Mouse (Mus musculus) bone marrow macrophage, adult 2 months (primary cell): ENCODE results near the gene Btbd7. TPM values are rescaled to one million over a fixed set of nuclear protein-coding genes. Genes with fewer than 3 reads are reported as not detected.

Experiments
- H3K27ac ChIP-seq: 2 replicates; pipeline ENCODE4 v1.5.1; 2012; ENCODE audit warnings: low read depth, low read length; ENCODE audit not compliant: insufficient read depth
- H3K4me1 ChIP-seq: 2 replicates; pipeline ENCODE4 v1.6.1; 2012; ENCODE audit warnings: low read length; ENCODE audit not compliant: control insufficient read depth, insufficient read depth
- H3K4me3 ChIP-seq: 2 replicates; pipeline ENCODE4 v1.5.1; 2012; ENCODE audit warnings: mild to moderate bottlenecking, low read length, moderate library complexity; ENCODE audit not compliant: insufficient read depth
- CTCF ChIP-seq: IDR thresholded peaks from 2 replicates; pipeline ENCODE4 v1.5.1; 2012; ENCODE audit warnings: low read depth, mild to moderate bottlenecking, low read length, moderate library complexity
- POLR2A ChIP-seq: IDR thresholded peaks from 2 replicates; pipeline ENCODE4 v1.6.1; 2012; ENCODE audit warnings: mild to moderate bottlenecking, low read depth, low read length, borderline replicate concordance
- polyA plus RNA-seq: library from polyadenylated mRNA; stranded (reverse); fragments of >200 nt; gene quantifications from 2 replicates; pipeline ENCODE4 v1.2.4, GENCODE M21; 2012; ENCODE audit not compliant: missing spikeins, insufficient read depth, insufficient read length

The Btbd7 gene
- polyA plus RNA-seq, 1 experiment: 14.9 TPM

GRCm38 (mm10) chr12:102743036-102743588 is 135.2 kb downstream of the Btbd7 start:
- TF ChIP-seq POLR2A: no peak
- TF ChIP-seq CTCF: no peak
- peaks cover 25% of the 10 kb centered on the region for H3K4me1 ChIP-seq
- peak overlapping the region; percentile 45; the same call in 1 of the 2 replicates for H3K27ac ChIP-seq
- peak overlapping the region; percentile 73 for H3K4me3 ChIP-seq

- TF ChIP-seq CTCF (no peak), POLR2A (no peak)
- Histone ChIP-seq H3K27ac (no peak overlapping the region), H3K4me1 (peaks cover 17% of the 10 kb centered on the region), H3K4me3 (no peak overlapping the region)
Observed at GRCm38 (mm10) chr12:102742056-102742455, 136.2 kb downstream of the Btbd7 start.

- peaks cover 7% of the 10 kb centered on the region for H3K4me1 ChIP-seq
- no peak overlapping the region for H3K4me3 ChIP-seq
- no peak for TF ChIP-seq CTCF
- H3K27ac ChIP-seq: no peak overlapping the region
Observed at GRCm38 (mm10) chr12:102740285-102740684, 138.0 kb downstream of the Btbd7 start.

DNA sequence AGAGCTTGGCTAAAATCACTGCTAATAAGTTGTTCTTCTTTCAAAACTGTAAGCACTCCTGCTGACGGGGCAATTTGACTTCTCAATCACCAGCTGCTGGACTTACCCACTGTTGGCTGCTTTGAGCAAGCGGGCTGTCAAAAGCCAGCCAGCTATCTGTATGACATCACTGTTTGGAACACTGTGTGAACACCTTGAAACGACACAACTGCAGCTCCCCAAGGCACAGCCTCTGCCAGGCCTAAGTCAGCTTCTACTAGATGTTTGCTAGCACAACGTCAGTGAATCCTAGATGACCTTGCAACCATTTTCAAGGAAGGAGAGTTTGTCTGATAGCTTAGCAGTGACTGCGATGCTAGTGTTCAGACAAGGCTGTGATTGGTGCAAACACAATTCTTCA is 139.2 kb downstream of the Btbd7 start:
- Histone ChIP-seq H3K27ac (no peak overlapping the region), H3K4me1 (peaks cover 4% of the 10 kb centered on the region; the same call in 1 of the 2 replicates), H3K4me3 (no peak overlapping the region)
- TF ChIP-seq CTCF: no peak
- no peak for TF ChIP-seq POLR2A

DNA sequence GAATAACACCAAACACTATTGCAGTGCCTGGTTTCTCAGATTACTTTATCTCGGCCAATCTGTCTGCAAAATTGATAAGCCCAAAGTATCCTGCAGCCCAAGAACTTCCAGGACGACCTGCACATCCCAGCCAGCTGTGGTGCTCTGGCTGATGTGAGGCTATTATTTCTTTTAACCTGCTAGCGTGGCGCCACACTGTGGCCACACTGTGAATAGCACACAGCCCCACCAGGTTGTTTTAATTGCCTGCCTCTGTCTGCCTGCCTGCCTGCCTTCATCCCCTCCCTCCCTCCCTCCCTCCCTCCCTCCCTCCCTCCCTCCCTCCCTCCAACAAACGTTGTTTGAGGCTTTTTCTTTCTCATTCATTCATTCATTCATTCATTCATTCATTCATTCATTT is 144.9 kb downstream of the Btbd7 start:
- TF ChIP-seq POLR2A: no peak
- peak; percentile 65 for TF ChIP-seq CTCF
- Histone ChIP-seq H3K27ac (no peak overlapping the region), H3K4me1 (peaks cover 5% of the 10 kb centered on the region), H3K4me3 (no peak overlapping the region)

DNA sequence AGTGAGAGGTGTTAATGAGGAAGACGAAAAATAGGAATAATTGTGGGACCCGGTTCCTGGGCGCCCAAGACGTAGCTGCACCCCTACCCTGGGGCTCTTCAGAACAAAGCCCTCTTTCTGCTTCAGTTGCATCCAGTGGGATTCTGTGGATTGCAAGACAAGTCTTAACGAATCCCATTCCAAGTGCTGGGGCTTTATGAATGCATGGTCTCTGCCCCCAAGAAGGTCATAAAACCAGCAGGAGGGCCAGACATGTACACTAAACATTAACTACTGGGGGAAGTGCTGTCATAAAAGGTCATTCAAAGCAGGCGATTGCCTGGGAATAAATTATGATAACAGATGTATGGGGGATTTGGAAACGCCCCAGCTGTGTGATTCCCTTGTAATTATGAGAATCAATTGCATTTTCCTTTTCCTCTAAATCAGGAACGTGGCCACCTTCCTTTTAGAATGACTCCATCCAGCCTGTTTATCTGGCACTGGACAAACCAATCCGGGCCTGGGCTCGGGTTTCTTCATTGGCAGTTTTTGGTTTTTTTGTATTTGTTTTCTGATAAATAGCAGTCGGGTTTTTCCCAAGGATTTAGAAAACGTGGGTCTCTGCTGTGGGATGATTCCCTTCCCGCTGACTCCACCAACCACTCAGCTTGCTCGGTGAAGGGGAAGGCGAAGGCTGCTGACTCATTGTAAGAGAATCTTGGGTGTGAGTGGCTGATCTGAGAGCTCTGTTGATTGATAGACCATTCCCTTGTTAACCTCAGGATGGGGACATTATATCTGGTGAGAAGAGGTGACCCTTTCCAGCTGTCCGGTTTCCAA is 147.3 kb downstream of the Btbd7 start:
- Histone ChIP-seq H3K4me1 (peaks cover 5% of the 10 kb centered on the region), H3K27ac (no peak overlapping the region), H3K4me3 (no peak overlapping the region)
- TF ChIP-seq POLR2A: no peak
- no peak for TF ChIP-seq CTCF

Other genes with a start within 250 kb of the Btbd7 start
- 23.5 and 28.0 TPM in 2 replicates for gene Itpk1, start 173.5 kb downstream of the Btbd7 start, polyA plus RNA-seq
- gene Moap1, start 134.8 kb downstream of the Btbd7 start, polyA plus RNA-seq: 1.3 TPM in 1 of 2 replicates, not detected in the other
- 8.0 and 8.1 TPM in 2 replicates for gene Tmem251, start 134.7 kb downstream of the Btbd7 start, polyA plus RNA-seq
- not detected in 2 replicates for gene Gm28051, start 120.7 kb downstream of the Btbd7 start, polyA plus RNA-seq
- gene Gon7, start 120.7 kb downstream of the Btbd7 start, polyA plus RNA-seq: 9.9 and 14.3 TPM in 2 replicates
- gene Ubr7, start 120.5 kb downstream of the Btbd7 start, polyA plus RNA-seq: 16.1 and 17.9 TPM in 2 replicates
- 5.0 and 7.7 TPM in 2 replicates for gene Gm20604, start 119.8 kb downstream of the Btbd7 start, polyA plus RNA-seq
- gene Cox8c, start 20.8 kb upstream of the Btbd7 start, polyA plus RNA-seq: not detected in 2 replicates
- gene Unc79, start 70.4 kb upstream of the Btbd7 start, polyA plus RNA-seq: 0.16 TPM in 1 of 2 replicates, not detected in the other